In genomic region chr5:97306902-97307301, GRCm38 (mm10) we compare ENCODE assay signal across 25 mouse cellular contexts.
"Had no signal": no experiment of that assay in that cellular context is flagged by ENCODE, and none has a peak within 500 bp of the region (broad histone marks: within the 10 kb centered on the region; RNA-seq: fewer than 3 reads in every experiment).

No protein-coding gene starts in this region.

- H3K4me1 ChIP-seq: heart, embryonic 15.5 days; hindbrain, embryonic 13.5 days; hindbrain, embryonic 15.5 days; limb, embryonic 13.5 days; limb, embryonic 15.5 days; liver, embryonic 12.5 days had no signal

- DNase-seq: gastrocnemius, postnatal 14 days; gastrocnemius, postnatal 36 days; heart, adult 11 months; heart, adult 2 months; heart, postnatal 14 days; heart, postnatal 36 days; kidney, adult 18-20 months; kidney, adult 8-10 months; kidney, postnatal 10 days; kidney, postnatal 25 days; kidney, postnatal 4 days; layer of hippocampus, adult 9-11 months; layer of hippocampus, postnatal 36 days; left cerebral cortex, postnatal 4 days had no signal

- H3K9ac ChIP-seq: heart, embryonic 13.5 days; heart, embryonic 15.5 days; hindbrain, embryonic 13.5 days; hindbrain, embryonic 15.5 days; limb, embryonic 13.5 days; limb, embryonic 15.5 days; liver, embryonic 12.5 days; liver, embryonic 14.5 days had no signal

- H3K4me2 ChIP-seq: heart, embryonic 11.5 days; heart, embryonic 13.5 days; heart, embryonic 15.5 days; hindbrain, embryonic 13.5 days; hindbrain, embryonic 15.5 days; limb, embryonic 13.5 days; limb, embryonic 15.5 days; liver, embryonic 12.5 days had no signal

- ATAC-seq: hindbrain, postnatal 0 days; intestine, embryonic 16.5 days; liver, embryonic 12.5 days had no signal

- H3K27ac ChIP-seq: heart, adult 2 months; heart, embryonic 13.5 days; heart, embryonic 15.5 days; hindbrain, embryonic 13.5 days; hindbrain, embryonic 15.5 days; hindbrain, postnatal 0 days; limb, embryonic 13.5 days; limb, embryonic 15.5 days; liver, embryonic 12.5 days; liver, embryonic 14.5 days had no signal

- H3K27me3 ChIP-seq: heart, embryonic 13.5 days; heart, embryonic 15.5 days; hindbrain, embryonic 13.5 days; hindbrain, embryonic 15.5 days; limb, embryonic 13.5 days; limb, embryonic 15.5 days; liver, embryonic 12.5 days had no signal

- H3K9me3 ChIP-seq: heart, embryonic 13.5 days; heart, embryonic 15.5 days; hindbrain, embryonic 13.5 days; hindbrain, embryonic 15.5 days; limb, embryonic 13.5 days; limb, embryonic 15.5 days; liver, embryonic 12.5 days had no signal

- H3K4me3 ChIP-seq: heart, adult 2 months; heart, embryonic 13.5 days; heart, embryonic 15.5 days; hindbrain, embryonic 13.5 days; hindbrain, embryonic 15.5 days; limb, embryonic 13.5 days; limb, embryonic 15.5 days; liver, embryonic 12.5 days had no signal

- H3K36me3 ChIP-seq: heart, embryonic 13.5 days; heart, embryonic 15.5 days; hindbrain, embryonic 13.5 days; hindbrain, embryonic 15.5 days; limb, embryonic 13.5 days; limb, embryonic 15.5 days; liver, embryonic 12.5 days had no signal
